Mouse (Mus musculus) kidney, adult 18-20 months (tissue): Measurements from ENCODE around the gene Gm28042.
A peak's percentile ranks its signal among the peaks of the same experiment; 100 is the strongest.

Experiments used
- DNase-seq: peaks from one replicate; pipeline ENCODE4 v3.0.0; 2021

Gene Gm28042

GRCm38 (mm10) chr2:120012924-120013323 lies 14.4 kb upstream of the Gm28042 start:
- DNase-seq: no peak

- DNase-seq: no peak
These were observed 13.3 kb upstream of the Gm28042 start for GRCm38 (mm10) chr2:120013831-120014486.

- no peak for DNase-seq
These were observed 11.4 kb upstream of the Gm28042 start for GRCm38 (mm10) chr2:120015882-120016281.

- no peak for DNase-seq
These were observed 9.7 kb upstream of the Gm28042 start for GRCm38 (mm10) chr2:120017599-120017998.

DNA sequence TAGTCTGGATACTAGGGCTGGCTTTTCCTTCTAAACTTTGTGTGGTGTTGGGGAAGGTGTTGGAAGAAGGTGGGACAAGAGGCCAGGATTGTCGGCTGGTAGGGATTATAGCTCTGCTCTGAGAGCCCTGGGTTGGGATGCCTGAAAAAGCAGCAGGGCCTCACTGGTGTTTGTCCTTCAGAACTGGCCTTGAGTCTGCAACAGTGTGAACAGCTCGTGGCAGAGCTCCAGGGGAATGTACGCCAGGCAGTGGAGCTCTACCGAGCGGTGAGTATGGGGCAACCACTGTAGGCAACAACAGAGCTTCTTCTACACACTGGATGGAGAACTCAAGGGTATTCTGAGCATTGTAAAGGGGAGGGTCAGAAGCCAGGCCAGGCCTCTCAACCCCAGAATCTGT lies 3.0 kb upstream of the Gm28042 start:
- DNase-seq: no peak

GRCm38 (mm10) chr2:120027950-120028331 lies 648 bp downstream of the Gm28042 start:
- no peak for DNase-seq

- no peak for DNase-seq
These were observed 3.1 kb downstream of the Gm28042 start for GRCm38 (mm10) chr2:120030380-120030779.

DNA sequence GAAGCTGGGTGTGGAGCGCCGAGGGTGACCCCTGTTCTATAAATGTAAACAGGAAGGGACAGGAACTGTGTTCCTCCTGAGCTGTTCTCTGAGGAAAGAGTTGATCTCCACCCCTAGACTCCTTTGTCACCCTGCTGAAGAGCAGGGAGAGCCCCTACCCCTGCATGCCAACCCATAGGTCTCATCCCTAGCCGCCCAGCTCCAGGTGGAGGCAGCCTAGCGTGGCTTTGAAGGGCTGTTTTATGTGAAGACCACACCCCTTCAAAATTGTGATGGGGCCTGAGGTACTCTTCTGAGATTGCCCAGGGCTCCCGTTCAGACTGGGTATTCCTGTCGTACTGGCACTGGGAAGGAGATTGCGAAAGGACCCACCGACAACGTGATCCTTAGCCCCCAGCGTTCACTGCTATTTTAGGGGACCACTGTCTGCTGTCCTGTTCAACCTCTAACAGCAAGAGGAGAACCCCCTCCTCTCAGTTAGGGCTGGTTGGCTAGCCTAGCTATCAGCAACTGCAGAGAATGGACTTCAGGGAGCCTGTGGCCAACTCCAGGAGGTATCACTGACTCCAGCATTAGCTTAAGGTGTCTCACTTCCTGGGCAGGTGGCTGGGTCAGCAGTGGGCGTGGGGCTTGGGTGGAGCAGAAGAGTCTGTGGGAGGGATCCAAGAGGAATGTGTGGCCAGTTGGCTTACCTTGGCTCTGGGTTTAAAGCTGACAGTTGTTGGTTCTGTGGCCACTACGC lies 5.6 kb downstream of the Gm28042 start, which contains the start of gene Pla2g4b:
Pla2g4b (plus strand) TSS at position 692 of the 742 bp plus-strand sequence.
- DNase-seq: no peak

- DNase-seq: no peak
These were observed 6.4 kb downstream of the Gm28042 start for GRCm38 (mm10) chr2:120033726-120034125.

DNA sequence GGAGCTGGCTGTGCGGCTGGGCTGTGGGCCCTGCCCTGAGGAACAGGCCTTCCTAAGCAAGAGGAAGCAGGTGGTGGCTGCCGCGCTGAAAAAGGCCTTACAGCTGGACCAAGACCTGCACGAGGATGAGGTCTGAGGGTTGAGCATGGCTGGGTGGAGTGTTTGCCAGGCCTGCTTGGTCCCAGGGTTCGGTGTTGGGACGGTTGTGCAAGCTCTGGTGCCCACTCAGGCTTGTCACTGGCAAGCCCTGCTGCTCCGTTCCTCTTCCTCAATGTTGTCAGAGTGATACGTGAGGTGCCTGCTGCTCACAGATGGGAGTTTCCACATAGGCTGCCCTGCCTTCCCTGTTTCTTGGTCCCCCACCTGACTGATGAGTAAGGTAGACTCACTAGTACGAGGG lies 10.5 kb downstream of the Gm28042 start:
- no peak for DNase-seq

DNA sequence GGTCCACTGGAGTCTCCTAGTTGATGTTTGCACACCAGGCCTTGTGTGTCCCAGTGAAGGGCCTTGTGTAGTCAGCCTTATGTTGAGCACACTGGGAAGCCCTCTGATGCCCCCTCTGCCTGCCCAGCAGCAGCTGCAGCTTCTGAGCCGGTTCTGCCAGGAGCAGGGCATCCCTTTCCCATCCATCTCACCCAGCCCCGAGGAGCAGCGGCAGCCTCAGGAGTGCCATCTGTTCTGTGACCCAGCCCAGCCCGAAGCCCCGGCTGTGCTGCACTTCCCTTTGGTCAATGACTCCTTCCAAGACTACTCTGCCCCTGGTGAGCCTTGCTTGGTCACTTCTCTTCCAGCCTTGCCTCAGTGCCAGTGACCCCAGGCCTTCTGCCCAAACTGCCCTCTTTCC lies 13.7 kb downstream of the Gm28042 start:
- DNase-seq: no peak

- peak; percentile 12 for DNase-seq
These were observed 16.9 kb downstream of the Gm28042 start for GRCm38 (mm10) chr2:120044101-120044603.

DNA sequence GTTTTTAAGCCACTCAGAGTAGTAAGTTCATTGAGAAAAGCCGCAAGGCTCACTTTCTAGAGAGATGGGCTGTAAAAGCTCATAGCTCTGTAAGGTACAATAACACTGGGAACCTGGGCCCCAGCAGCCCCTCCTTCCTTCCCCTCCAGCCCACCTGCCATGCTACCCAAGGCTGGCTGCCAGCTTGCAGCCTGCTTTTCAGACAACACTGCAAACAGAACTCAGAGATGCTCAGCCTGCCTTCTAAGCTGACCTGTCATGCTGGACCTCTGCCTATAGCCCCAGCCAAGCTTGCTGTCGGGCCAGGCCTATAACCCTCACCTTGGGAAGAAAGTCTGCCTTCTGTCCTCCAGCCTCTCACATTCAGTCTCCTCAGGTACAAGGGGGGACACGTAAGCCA lies 17.4 kb downstream of the Gm28042 start:
- no peak for DNase-seq

- DNase-seq: no peak
These were observed 19.4 kb downstream of the Gm28042 start for GRCm38 (mm10) chr2:120046486-120047310.

DNA sequence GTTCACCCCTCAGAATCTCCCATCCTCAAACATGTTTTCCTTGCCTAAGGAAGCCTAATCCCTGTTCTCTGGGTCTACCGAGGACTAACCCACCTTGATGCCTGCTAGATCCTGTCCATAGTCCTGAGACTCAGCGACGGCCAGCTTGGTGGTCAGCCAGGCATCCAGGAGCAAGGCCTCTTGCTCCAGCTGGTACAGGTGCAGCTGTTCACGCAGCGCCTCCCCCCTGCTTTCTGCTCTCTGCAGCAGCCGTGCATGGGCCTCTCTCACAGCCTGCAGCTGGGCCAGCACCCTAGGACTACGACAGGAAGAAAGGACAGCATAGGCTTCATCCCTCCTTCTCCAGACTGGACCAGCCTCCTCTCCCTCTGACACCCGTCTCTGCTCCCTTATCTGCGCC lies 20.9 kb downstream of the Gm28042 start:
- DNase-seq: no peak

DNA sequence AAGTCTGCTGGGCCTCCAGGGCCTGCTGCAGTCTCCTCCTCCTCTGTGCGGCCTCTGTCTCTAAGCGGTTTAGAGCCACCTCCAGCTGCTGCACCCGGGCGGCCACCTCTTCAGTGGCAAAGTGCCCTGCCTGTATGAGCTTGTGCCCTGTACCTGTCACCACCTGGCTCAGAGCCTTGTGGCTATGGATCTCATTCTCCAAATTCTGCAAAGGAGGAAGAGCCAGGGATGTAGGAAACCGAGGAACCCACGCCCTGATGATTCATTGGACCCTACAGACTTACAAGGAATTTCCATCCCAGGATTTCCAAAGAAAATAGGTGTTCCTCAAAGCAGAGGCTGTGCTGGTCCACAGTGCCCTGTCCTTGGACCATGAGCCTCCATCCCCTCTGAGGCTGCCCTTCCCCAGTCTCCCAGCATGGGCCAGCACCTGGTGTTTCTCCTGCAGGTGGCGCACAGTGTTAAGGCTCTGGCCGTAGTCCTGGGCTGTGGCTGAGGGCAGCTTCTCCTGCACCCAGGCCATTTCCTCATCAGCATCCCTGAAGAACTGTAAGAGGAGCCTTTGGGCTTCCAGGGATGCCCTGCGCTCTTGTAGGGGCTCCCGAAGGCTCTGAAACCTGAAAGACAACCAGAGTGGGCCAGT lies 22.5 kb downstream of the Gm28042 start:
- peak; percentile 59 for DNase-seq

DNA sequence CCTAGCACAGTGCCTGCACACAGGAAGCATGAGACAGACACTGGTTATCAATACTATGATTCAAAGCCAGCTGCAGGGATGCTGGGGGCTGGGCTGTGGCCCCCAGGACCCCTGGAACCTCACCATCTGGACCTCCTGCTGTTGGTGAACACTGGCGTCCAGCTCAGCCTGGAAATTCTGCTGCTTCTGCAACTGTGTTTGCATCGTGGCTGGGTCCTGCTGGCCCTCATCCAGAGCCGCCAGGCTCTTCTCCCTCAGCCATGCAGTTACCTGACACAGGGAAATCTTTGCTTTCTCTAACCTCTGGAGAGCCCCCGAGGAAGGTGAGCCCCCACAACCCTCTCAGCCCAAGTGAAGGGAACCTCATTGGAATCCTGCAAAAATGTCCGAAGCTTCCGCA lies 24.1 kb downstream of the Gm28042 start:
- DNase-seq: no peak

DNA sequence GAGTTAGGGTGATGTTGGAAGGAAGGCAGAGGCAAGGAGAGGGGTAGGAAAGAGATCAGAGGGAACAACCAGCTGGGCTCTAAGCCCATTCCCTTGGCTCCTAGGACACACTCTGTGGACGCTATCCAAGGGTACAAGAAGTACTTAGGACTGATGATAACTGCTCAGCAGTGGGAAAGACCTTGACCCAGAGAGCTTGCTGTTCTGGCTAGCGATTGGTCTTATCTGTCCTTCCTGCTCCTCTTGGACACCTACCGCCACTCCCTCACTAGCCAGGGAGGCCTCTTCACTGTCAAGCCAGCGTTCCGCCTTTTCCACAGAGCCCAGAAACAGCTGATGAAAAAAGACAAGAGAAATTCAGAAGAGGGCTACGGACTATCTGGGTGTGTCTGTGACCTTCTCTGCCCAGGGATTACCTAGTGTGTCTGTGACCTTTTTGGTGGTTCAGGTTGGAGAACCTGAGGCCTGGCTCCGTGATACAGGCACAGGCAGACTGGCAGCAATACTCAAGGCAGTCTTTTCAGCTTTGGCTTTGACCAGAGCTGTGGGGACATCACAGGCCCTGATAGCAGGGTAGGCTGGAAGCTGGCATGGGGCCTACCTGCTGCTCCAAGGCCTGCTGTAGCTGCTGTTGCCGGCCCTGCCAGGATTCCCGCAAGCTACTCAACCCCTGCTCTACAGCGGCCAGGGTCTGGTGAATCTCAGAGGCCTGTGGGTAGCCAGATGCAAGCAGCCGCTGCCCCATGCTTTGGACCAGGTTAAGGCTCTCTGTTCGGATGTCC lies 27.7 kb downstream of the Gm28042 start:
- no peak for DNase-seq

GRCm38 (mm10) chr2:120055923-120056322 lies 28.6 kb downstream of the Gm28042 start:
- no peak for DNase-seq

- no peak for DNase-seq
These were observed 31.5 kb downstream of the Gm28042 start for GRCm38 (mm10) chr2:120058818-120059217.

GRCm38 (mm10) chr2:120059466-120059865 lies 32.2 kb downstream of the Gm28042 start:
- DNase-seq: no peak

DNA sequence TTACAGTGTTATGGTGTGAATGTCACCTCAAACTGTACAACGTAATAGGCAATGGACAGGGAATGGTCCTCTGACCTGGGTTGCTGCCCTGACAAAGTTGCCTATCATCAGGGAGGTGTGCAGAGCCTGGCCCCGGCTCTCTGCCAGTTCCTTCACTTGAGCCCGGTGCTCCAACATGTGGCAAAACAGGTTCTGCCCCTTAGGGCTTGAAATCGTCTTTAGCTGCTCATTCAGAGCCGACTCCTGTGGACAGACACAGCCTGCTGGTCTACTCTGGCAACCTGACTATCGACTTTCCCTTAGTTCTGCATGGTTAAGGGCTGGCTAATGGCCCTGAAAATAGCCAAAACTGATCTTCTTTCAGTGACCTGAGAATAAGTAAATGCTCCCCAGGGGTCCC lies 32.9 kb downstream of the Gm28042 start:
- peak; percentile 39 for DNase-seq
